Mouse (Mus musculus): ENCODE measurements around the gene Gm17455. TPM values are rescaled to one million over a fixed set of nuclear protein-coding genes. Genes with fewer than 3 reads are reported as not detected.
A peak's percentile ranks its signal among the peaks of the same experiment; 100 is the strongest.

Gene Gm17455
- polyA plus RNA-seq, 1 experiment from 2014 or later: 8.3 TPM

DNA sequence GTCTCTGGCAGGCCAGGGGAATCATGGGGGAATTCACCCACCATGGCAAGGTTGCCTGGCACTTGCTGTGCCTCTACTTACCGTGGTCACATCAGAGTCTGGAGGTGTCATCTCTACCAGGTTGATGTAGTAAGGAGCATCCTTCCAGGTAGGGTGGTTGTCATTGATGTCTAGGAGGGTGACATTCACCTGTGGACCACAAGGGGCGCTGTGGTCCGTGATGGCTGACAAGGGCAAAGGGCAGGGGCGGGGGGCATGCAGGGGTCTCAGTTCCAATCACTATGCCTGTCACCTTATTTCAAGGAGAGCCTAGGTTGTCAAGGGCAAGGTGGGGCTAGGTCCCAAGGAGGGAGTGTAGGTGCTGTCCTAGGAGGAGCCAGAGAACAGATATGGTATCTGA lies 20.1 kb downstream of the Gm17455 start:
- DNase-seq (ENCODE audit: low spot score) (no peak), ATAC-seq (ENCODE audit: low FRiP score) (no peak)
- H3K27me3 ChIP-seq (ENCODE audit: control insufficient read depth, insufficient read depth, low read length): no peaks in the 10 kb centered on the region
- WGBS: 25% methylated on average over 4 of the region's 4 CpGs
- no peak overlapping the region for H3K4me3 ChIP-seq (ENCODE audit: low read depth, low read length)
- H3K9me3 ChIP-seq (ENCODE audit: control insufficient read depth, low read length): no peaks in the 10 kb centered on the region
- H3K27ac ChIP-seq (ENCODE audit: low read depth, low read length): no peak overlapping the region
- no peaks in the 10 kb centered on the region for H3K36me3 ChIP-seq (ENCODE audit: control insufficient read depth, insufficient read depth, low read length)
- H3K4me2 ChIP-seq (replicated peaks; ENCODE audit: low read depth, low read length): no peak overlapping the region
- no peaks in the 10 kb centered on the region for H3K4me1 ChIP-seq (replicated peaks; ENCODE audit: control insufficient read depth, insufficient read depth, low read length)
- H3K9ac ChIP-seq (ENCODE audit: low read depth, low read length): no peak overlapping the region

DNA sequence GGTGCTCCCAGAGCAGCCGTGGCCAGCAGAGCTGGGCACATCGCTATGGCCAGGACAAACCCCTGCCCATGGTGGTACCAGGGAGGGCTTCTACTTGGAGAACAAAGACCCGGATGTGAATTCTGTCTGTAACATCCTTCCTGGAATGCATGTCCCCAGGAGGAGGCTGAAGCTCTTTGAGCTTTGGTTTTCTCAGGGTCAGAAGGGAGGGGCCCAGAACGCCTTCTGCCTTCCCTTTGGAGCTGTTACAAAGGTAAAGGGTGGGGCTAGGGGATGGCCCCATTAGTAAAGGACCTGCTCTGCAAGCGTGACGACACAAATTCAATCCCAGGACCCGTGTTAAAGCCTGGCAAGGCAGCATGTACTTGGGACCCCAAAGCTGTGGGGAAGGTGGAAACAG lies 23.2 kb downstream of the Gm17455 start:
- Histone ChIP-seq H3K9ac (ENCODE audit: low read depth, low read length) (no peak overlapping the region), H3K27me3 (ENCODE audit: control insufficient read depth, insufficient read depth, low read length) (no peaks in the 10 kb centered on the region), H3K36me3 (ENCODE audit: control insufficient read depth, insufficient read depth, low read length) (no peaks in the 10 kb centered on the region), H3K4me2 (replicated peaks; ENCODE audit: low read depth, low read length) (no peak overlapping the region), H3K4me1 (replicated peaks; ENCODE audit: control insufficient read depth, insufficient read depth, low read length) (no peaks in the 10 kb centered on the region), H3K4me3 (ENCODE audit: low read depth, low read length) (no peak overlapping the region), H3K27ac (ENCODE audit: low read depth, low read length) (no peak overlapping the region), H3K9me3 (ENCODE audit: control insufficient read depth, low read length) (no peaks in the 10 kb centered on the region)
- DNase-seq (ENCODE audit: low spot score) (no peak), ATAC-seq (ENCODE audit: low FRiP score) (no peak)
- 72% methylated on average over 7 of the region's 7 CpGs for WGBS

GRCm38 (mm10) chr10:60430001-60430400 lies 30.5 kb downstream of the Gm17455 start:
- no peaks in the 10 kb centered on the region for H3K36me3 ChIP-seq (ENCODE audit: control insufficient read depth, insufficient read depth, low read length)
- H3K4me3 ChIP-seq (ENCODE audit: low read depth, low read length): no peak overlapping the region
- no peaks in the 10 kb centered on the region for H3K27me3 ChIP-seq (ENCODE audit: control insufficient read depth, insufficient read depth, low read length)
- DNase-seq (ENCODE audit: low spot score) (no peak), ATAC-seq (ENCODE audit: low FRiP score) (no peak)
- no peak overlapping the region for H3K9ac ChIP-seq (ENCODE audit: low read depth, low read length)
- WGBS: 61% methylated on average over 10 of the region's 10 CpGs
- H3K9me3 ChIP-seq (ENCODE audit: control insufficient read depth, low read length): no peaks in the 10 kb centered on the region
- no peaks in the 10 kb centered on the region for H3K4me1 ChIP-seq (replicated peaks; ENCODE audit: control insufficient read depth, insufficient read depth, low read length)
- no peak overlapping the region for H3K27ac ChIP-seq (ENCODE audit: low read depth, low read length)
- no peak overlapping the region for H3K4me2 ChIP-seq (replicated peaks; ENCODE audit: low read depth, low read length)

DNA sequence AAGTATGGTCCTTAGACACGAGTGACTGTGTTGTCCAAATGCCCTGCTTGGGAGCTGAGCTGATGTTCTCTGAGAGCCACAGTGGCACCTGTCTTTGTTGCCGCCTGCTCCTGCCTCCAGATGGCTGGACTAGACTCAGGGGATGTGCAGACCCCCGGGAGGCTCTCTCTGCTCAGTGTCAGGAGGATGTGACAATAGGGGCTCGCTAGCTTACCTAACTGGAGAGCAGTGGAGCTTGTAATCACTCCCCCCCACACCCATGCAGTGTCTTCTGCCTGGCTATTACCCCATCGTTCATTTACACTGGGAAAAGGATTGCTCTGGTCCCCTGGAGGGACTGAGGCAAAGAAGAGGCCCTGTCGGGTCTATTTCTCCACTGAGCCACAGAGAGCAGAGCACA lies 31.1 kb downstream of the Gm17455 start:
- ATAC-seq (ENCODE audit: low FRiP score): no peak
- no peaks in the 10 kb centered on the region for H3K9me3 ChIP-seq (ENCODE audit: control insufficient read depth, low read length)
- H3K27ac ChIP-seq (ENCODE audit: low read depth, low read length): no peak overlapping the region
- no peaks in the 10 kb centered on the region for H3K27me3 ChIP-seq (ENCODE audit: control insufficient read depth, insufficient read depth, low read length)
- no peak overlapping the region for H3K4me3 ChIP-seq (ENCODE audit: low read depth, low read length)
- WGBS: 39% methylated on average over 6 of the region's 6 CpGs
- no peak overlapping the region for H3K9ac ChIP-seq (ENCODE audit: low read depth, low read length)
- DNase-seq (ENCODE audit: low spot score): no peak
- no peak overlapping the region for H3K4me2 ChIP-seq (replicated peaks; ENCODE audit: low read depth, low read length)
- H3K4me1 ChIP-seq (replicated peaks; ENCODE audit: control insufficient read depth, insufficient read depth, low read length): no peaks in the 10 kb centered on the region
- H3K36me3 ChIP-seq (ENCODE audit: control insufficient read depth, insufficient read depth, low read length): no peaks in the 10 kb centered on the region

DNA sequence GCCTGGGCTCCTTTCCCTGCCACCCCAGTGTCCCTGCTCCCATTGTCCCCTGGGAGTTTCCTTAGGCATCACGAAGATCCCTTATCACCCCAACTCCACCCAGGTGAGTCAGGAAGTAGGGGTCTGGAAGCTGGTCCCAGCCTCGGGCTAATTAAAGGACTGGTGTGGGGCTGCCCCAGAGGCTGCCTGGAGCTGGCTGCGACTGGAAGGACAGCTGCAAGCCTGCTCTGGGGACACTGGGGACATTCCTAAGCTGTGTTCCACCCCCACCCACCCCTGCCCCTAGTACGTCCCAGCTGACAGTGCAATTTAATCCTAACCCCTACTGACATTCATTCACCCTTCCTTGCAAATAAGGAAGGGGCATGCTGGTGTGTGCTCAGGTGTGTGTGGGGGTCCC lies 33.2 kb downstream of the Gm17455 start:
- no peaks in the 10 kb centered on the region for H3K9me3 ChIP-seq (ENCODE audit: control insufficient read depth, low read length)
- H3K27me3 ChIP-seq (ENCODE audit: control insufficient read depth, insufficient read depth, low read length): no peaks in the 10 kb centered on the region
- no peak overlapping the region for H3K9ac ChIP-seq (ENCODE audit: low read depth, low read length)
- WGBS: 33% methylated on average over 4 of the region's 4 CpGs
- H3K27ac ChIP-seq (ENCODE audit: low read depth, low read length): no peak overlapping the region
- DNase-seq (ENCODE audit: low spot score) (no peak), ATAC-seq (ENCODE audit: low FRiP score) (no peak)
- no peaks in the 10 kb centered on the region for H3K4me1 ChIP-seq (replicated peaks; ENCODE audit: control insufficient read depth, insufficient read depth, low read length)
- no peak overlapping the region for H3K4me3 ChIP-seq (ENCODE audit: low read depth, low read length)
- no peaks in the 10 kb centered on the region for H3K36me3 ChIP-seq (ENCODE audit: control insufficient read depth, insufficient read depth, low read length)
- no peak overlapping the region for H3K4me2 ChIP-seq (replicated peaks; ENCODE audit: low read depth, low read length)

DNA sequence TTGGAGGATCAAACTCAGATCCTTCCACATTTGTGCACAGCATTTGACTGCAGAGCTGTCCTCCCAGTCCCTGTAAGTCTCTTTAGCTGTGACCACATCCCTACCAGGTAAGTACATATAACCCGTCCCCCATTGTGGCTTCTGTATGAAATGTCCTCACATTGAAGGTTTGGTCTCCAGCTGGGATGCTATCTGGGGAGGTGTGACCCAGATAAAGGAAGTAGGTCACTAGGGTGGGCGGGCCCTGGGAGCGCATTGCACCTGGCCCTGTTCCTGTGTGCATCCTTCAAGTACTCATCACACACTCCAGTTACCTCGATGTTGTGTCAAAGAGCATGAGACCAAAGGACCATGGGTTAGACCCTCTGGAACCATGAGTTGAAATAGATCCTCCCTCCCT lies 42.8 kb downstream of the Gm17455 start:
- Histone ChIP-seq H3K4me1 (replicated peaks; ENCODE audit: control insufficient read depth, insufficient read depth, low read length) (no peaks in the 10 kb centered on the region), H3K9me3 (ENCODE audit: control insufficient read depth, low read length) (no peaks in the 10 kb centered on the region), H3K27ac (ENCODE audit: low read depth, low read length) (no peak overlapping the region), H3K4me3 (ENCODE audit: low read depth, low read length) (no peak overlapping the region), H3K4me2 (replicated peaks; ENCODE audit: low read depth, low read length) (no peak overlapping the region), H3K27me3 (ENCODE audit: control insufficient read depth, insufficient read depth, low read length) (no peaks in the 10 kb centered on the region), H3K36me3 (ENCODE audit: control insufficient read depth, insufficient read depth, low read length) (no peaks in the 10 kb centered on the region), H3K9ac (ENCODE audit: low read depth, low read length) (no peak overlapping the region)
- WGBS: 88% methylated on average over 4 of the region's 4 CpGs
- ATAC-seq (ENCODE audit: low FRiP score): no peak
- no peak for DNase-seq (ENCODE audit: low spot score)

DNA sequence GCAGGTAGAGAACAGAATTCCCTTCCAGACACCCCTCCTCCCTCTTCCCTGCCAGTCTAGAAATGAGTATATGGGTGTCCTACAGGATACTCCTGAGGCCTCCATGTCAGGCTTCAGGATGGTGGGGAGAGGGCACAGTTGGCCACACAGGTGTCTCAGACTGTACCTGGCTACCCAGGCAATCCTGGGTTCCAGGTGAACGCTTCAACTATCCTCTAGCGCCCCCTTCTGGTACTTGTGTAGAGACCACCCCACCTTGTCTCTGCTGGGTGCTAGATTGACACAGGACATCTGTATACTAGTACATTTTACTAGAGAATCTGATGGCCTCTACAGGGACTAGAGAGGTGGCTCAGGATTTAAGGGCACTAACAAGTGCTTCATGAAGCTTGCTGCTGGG lies 43.6 kb downstream of the Gm17455 start:
- no peak overlapping the region for H3K9ac ChIP-seq (ENCODE audit: low read depth, low read length)
- H3K27me3 ChIP-seq (ENCODE audit: control insufficient read depth, insufficient read depth, low read length): no peaks in the 10 kb centered on the region
- no peaks in the 10 kb centered on the region for H3K36me3 ChIP-seq (ENCODE audit: control insufficient read depth, insufficient read depth, low read length)
- no peak for ATAC-seq (ENCODE audit: low FRiP score)
- no peak for DNase-seq (ENCODE audit: low spot score)
- H3K27ac ChIP-seq (ENCODE audit: low read depth, low read length): no peak overlapping the region
- no peaks in the 10 kb centered on the region for H3K9me3 ChIP-seq (ENCODE audit: control insufficient read depth, low read length)
- H3K4me3 ChIP-seq (ENCODE audit: low read depth, low read length): no peak overlapping the region
- H3K4me1 ChIP-seq (replicated peaks; ENCODE audit: control insufficient read depth, insufficient read depth, low read length): no peaks in the 10 kb centered on the region
- no peak overlapping the region for H3K4me2 ChIP-seq (replicated peaks; ENCODE audit: low read depth, low read length)
- 2% methylated on average over 2 of the region's 2 CpGs for WGBS

- WGBS: 75% methylated on average over 8 of the region's 8 CpGs
- Histone ChIP-seq H3K36me3 (ENCODE audit: control insufficient read depth, insufficient read depth, low read length) (no peaks in the 10 kb centered on the region), H3K27ac (ENCODE audit: low read depth, low read length) (no peak overlapping the region), H3K4me3 (ENCODE audit: low read depth, low read length) (no peak overlapping the region), H3K9me3 (ENCODE audit: control insufficient read depth, low read length) (no peaks in the 10 kb centered on the region), H3K9ac (ENCODE audit: low read depth, low read length) (no peak overlapping the region), H3K4me1 (replicated peaks; ENCODE audit: control insufficient read depth, insufficient read depth, low read length) (no peaks in the 10 kb centered on the region), H3K27me3 (ENCODE audit: control insufficient read depth, insufficient read depth, low read length) (no peaks in the 10 kb centered on the region), H3K4me2 (replicated peaks; ENCODE audit: low read depth, low read length) (no peak overlapping the region)
- peak; percentile 60 for DNase-seq (ENCODE audit: low spot score)
- ATAC-seq (ENCODE audit: low FRiP score): no peak
Observed at GRCm38 (mm10) chr10:60445031-60445593, 45.6 kb downstream of the Gm17455 start.

DNA sequence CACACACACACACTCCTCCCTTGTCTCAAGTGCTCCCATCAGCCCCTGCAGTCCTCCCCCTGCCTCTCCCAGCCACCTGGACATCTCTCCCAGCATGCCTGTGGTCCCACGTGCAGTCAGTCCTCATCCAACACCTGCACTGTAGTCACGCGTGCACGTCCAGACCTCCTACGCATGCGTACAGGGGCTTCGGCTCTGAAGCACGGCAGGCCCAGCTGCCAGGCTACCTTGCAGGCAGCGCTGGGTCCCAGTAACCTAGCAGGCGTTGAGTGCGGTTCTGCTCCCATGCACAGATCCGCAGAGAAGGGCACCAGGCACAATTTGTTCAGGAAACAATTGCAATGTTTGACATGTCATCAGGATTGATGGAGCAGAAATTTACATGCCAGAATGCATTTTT lies 47.7 kb downstream of the Gm17455 start:
- no peaks in the 10 kb centered on the region for H3K27me3 ChIP-seq (ENCODE audit: control insufficient read depth, insufficient read depth, low read length)
- H3K27ac ChIP-seq (ENCODE audit: low read depth, low read length): no peak overlapping the region
- H3K4me2 ChIP-seq (replicated peaks; ENCODE audit: low read depth, low read length): no peak overlapping the region
- H3K9ac ChIP-seq (ENCODE audit: low read depth, low read length): no peak overlapping the region
- no peaks in the 10 kb centered on the region for H3K36me3 ChIP-seq (ENCODE audit: control insufficient read depth, insufficient read depth, low read length)
- no peak for ATAC-seq (ENCODE audit: low FRiP score)
- DNase-seq (ENCODE audit: low spot score): no peak
- H3K4me1 ChIP-seq (replicated peaks; ENCODE audit: control insufficient read depth, insufficient read depth, low read length): no peaks in the 10 kb centered on the region
- no peak overlapping the region for H3K4me3 ChIP-seq (ENCODE audit: low read depth, low read length)
- WGBS: 78% methylated on average over 12 of the region's 12 CpGs
- no peaks in the 10 kb centered on the region for H3K9me3 ChIP-seq (ENCODE audit: control insufficient read depth, low read length)
